Mouse (Mus musculus) bone marrow macrophage, adult 2 months (primary cell): ENCODE data around the gene Trpc4. TPM values are rescaled to one million over a fixed set of nuclear protein-coding genes. Genes with fewer than 3 reads are reported as not detected.

Source experiments
- H3K27ac ChIP-seq: 2 replicates; pipeline ENCODE4 v1.5.1; 2012; ENCODE audit warnings: low read depth, low read length; ENCODE audit not compliant: insufficient read depth
- H3K4me1 ChIP-seq: 2 replicates; pipeline ENCODE4 v1.6.1; 2012; ENCODE audit warnings: low read length; ENCODE audit not compliant: control insufficient read depth, insufficient read depth
- H3K4me3 ChIP-seq: 2 replicates; pipeline ENCODE4 v1.5.1; 2012; ENCODE audit warnings: mild to moderate bottlenecking, low read length, moderate library complexity; ENCODE audit not compliant: insufficient read depth
- CTCF ChIP-seq: IDR thresholded peaks from 2 replicates; pipeline ENCODE4 v1.5.1; 2012; ENCODE audit warnings: low read depth, mild to moderate bottlenecking, low read length, moderate library complexity
- POLR2A ChIP-seq: IDR thresholded peaks from 2 replicates; pipeline ENCODE4 v1.6.1; 2012; ENCODE audit warnings: mild to moderate bottlenecking, low read depth, low read length, borderline replicate concordance
- polyA plus RNA-seq: library from polyadenylated mRNA; stranded (reverse); fragments of >200 nt; gene quantifications from 2 replicates; pipeline ENCODE4 v1.2.4, GENCODE M21; 2012; ENCODE audit not compliant: missing spikeins, insufficient read depth, insufficient read length

The Trpc4 gene
- not detected in 2 replicates for polyA plus RNA-seq

DNA sequence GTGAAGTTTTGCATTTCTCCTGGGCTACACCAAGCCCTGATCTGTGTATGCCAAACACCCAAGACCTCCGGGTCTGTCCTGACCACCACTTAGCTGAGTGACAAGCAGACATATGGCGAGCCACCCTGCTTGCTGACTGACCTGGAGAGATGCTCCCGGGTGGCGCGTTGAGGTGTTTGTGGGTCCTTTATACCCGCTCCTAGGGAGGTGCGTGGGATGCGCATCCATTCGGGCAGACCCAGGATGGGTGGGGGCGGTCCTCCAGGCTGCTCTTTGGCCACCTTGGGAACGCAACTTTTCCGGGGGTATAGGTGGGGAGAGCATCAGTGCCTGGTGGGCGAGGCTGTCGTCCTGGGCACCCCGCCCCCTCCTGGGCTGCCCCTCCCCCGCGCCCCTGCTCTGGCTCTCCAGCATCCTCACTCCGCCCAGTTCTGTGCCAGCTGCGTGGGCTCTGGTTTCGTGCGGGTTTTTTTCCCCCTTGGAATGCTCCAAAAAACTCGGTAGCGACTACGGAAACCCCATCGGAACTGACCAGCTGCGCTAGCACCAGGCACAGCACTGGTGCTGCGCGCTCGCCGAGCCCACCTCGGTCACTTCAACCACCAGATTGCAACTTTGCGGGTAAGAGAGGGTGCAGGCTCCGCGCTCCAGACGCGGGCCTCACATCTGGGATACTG lies at the start of gene Trpc4:
Gene Trpc4 (plus strand): TSS at position 397 of the 677 bp plus-strand sequence.
- H3K27ac ChIP-seq = no peak within 1 kb of the TSS
- H3K4me1 ChIP-seq = no peaks in the 10 kb centered on the region
- TF ChIP-seq CTCF (no peak), POLR2A (no peak)
- no peak within 1 kb of the TSS for H3K4me3 ChIP-seq

DNA sequence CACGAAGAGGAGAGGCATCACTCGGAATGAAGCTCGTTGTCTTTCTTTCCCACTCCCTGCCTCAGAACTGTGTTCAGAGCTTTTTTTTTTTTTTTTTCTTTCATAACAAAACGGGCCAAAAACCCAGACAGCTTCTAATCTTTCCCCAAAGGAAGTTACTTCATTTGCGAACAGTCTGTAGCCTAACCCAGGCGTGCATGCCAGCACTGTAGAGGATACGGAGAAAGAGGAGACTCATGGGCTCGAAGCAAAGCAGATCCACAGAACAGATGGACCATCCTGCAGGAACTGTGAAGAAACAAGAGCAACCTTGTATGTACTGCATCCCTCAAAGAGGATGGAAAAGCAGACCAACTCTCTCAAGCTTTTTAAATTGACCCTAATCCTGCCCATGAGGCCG lies 44.3 kb upstream of the Trpc4 start:
- TF ChIP-seq CTCF (no peak), POLR2A (no peak)
- Histone ChIP-seq H3K4me3 (no peak overlapping the region), H3K4me1 (no peaks in the 10 kb centered on the region), H3K27ac (no peak overlapping the region)

DNA sequence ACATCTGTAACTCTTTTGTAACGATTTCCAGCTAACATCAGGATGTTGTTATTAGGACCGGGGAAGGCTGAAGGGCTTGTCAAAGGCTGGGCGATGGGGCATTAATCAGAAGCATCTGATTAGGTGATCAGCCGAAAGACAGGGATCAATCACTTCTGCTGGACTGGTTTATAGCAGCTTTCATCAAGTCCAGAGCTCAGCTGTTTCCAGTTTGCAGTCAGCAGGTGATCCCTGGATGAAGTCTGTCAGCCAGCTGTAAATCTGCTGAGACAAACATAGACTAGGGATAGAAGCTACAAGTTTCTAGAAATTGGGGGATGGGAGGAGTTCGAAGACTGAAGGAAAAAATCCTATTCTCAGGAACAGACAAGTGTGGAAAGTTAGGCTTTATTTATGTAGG lies 20.5 kb upstream of the Trpc4 start:
- H3K27ac ChIP-seq = no peak overlapping the region
- TF ChIP-seq CTCF (no peak), POLR2A (no peak)
- H3K4me3 ChIP-seq = no peak overlapping the region
- H3K4me1 ChIP-seq = no peaks in the 10 kb centered on the region

DNA sequence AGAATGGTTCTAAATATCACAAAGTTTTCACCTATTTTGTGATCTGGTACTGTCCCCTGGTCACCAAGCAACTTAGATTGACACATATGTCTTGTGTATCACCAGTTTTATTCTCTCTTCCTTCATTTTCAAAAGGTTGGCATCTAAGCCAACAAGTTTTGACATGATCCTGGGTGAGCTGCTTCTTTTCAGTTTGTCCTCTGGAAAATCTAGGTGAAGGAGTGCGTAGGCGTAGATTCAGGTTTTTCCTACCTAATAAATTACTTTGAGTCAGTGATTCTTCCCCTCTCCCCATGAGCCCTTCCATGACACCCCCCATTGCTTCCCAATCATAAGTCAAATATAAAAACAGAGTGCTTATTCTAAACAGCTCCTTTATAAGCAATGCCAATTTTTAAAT lies 14.5 kb upstream of the Trpc4 start:
- Histone ChIP-seq H3K4me3 (no peak overlapping the region), H3K4me1 (no peaks in the 10 kb centered on the region), H3K27ac (no peak overlapping the region)
- TF ChIP-seq CTCF (no peak), POLR2A (no peak)

DNA sequence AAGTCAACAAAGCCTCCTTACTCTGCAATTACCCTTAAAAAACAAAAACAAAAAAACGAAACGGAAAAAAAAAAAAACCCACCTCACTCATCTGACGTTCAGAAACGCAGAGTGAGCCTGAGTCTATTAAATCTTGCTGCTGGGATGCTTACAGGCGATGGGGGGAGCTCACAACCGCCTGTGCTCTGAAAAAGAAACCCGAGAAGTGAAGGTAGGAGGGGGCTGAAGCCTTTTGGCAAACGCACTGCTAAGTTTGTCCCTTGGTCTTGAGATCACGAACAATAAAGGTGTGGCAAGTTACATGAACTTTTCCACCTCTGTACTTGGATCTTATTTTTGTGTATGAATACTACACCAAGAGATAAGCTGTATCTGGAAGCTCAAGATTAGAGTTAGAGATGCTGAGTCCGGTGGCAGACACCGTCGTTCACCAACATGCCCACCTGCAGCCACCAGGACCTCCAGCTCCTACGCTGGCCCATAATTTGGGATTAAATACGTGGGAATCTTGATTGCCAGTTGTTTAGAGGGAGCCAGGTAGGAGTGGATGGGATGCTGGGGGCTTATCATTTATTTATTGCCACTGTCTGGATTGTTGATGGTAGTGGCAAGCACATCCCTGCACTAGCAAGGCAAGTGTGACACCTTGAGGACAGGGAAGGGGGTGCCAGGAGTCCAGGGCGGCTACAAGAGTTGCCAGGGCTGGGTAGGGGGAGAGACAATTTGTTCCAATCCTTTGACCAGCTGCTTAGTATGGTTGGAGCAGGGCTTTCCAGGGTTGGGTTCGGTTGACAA lies 794 bp upstream of the Trpc4 start:
- Histone ChIP-seq H3K27ac (no peak overlapping the region), H3K4me1 (no peaks in the 10 kb centered on the region), H3K4me3 (no peak overlapping the region)
- no peak for TF ChIP-seq POLR2A
- TF ChIP-seq CTCF = no peak

DNA sequence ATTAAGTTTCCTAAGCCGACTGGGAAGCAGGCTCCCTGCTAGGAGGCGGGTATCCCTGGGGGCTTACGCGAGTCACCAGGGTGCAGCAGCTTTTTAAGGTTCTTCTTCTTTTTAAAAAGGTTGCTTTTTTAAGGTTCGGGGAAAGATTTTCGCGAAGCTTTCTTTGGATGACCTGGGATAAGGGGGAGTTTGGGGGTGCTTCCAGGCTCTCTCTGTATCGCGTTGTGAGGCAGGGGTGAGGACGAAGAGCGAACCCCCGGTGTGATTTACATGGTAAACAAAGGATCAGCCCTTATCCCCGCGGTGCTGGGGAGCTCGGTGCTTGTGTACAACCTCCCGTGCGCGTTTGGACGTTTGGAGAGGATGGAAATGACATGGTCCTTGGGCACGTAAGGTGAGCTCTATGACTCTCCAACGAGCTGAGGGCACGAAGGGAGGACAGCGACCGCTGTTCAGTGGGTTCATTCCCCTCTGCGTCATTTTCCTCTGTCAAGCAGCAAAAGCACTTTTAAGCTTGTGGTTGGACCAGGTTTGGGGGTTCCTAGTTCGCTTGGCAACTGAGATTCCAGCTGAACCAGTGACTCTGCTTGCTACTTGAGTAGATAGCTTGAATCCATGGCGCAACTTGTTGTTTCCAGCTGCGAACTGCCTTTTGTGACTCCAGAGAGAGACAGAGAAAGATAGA lies 623 bp downstream of the Trpc4 start:
- Histone ChIP-seq H3K4me3 (no peak overlapping the region), H3K27ac (no peak overlapping the region), H3K4me1 (no peaks in the 10 kb centered on the region)
- TF ChIP-seq POLR2A (no peak), CTCF (no peak)

DNA sequence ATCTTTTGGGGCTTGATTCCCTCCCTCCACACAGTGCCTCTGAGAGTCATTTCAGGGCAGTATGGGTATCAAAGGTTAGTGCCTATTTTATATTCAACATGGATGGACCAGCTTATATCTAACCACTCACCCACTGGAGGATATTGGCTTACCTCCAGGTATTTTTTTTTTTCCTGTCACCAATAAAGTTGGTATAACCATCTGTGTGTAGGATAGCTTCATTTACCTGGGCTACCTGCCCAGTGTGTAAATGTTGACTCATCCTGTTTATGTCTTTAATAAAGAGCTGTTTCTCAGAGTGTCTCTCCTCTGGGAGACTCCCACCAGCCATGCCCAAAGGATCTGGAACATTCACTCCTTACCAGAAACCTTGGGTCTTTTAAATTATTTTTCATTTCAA lies 14.9 kb downstream of the Trpc4 start:
- Histone ChIP-seq H3K4me1 (no peaks in the 10 kb centered on the region), H3K27ac (no peak overlapping the region), H3K4me3 (no peak overlapping the region)
- TF ChIP-seq CTCF (no peak), POLR2A (no peak)

DNA sequence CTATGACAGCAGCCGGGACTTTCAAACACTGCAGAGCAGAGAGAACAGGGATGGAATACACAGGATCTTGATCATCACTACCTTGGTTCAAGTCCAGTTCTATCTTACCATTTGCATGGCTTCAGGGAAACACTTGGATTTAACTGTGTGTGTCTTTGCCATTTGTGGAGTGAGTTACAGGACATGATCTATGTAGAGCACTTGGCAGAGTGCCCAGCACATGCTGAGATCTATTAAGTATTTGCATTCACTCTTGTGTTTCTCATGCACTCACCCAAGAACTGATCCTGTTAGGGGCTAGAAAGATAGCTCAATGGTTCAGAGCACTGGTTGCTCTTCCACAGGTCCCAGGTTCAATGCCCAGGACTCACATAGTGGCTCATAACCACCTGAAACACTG lies 21.5 kb downstream of the Trpc4 start:
- TF ChIP-seq CTCF (no peak), POLR2A (no peak)
- Histone ChIP-seq H3K4me3 (no peak overlapping the region), H3K4me1 (no peaks in the 10 kb centered on the region), H3K27ac (no peak overlapping the region)

DNA sequence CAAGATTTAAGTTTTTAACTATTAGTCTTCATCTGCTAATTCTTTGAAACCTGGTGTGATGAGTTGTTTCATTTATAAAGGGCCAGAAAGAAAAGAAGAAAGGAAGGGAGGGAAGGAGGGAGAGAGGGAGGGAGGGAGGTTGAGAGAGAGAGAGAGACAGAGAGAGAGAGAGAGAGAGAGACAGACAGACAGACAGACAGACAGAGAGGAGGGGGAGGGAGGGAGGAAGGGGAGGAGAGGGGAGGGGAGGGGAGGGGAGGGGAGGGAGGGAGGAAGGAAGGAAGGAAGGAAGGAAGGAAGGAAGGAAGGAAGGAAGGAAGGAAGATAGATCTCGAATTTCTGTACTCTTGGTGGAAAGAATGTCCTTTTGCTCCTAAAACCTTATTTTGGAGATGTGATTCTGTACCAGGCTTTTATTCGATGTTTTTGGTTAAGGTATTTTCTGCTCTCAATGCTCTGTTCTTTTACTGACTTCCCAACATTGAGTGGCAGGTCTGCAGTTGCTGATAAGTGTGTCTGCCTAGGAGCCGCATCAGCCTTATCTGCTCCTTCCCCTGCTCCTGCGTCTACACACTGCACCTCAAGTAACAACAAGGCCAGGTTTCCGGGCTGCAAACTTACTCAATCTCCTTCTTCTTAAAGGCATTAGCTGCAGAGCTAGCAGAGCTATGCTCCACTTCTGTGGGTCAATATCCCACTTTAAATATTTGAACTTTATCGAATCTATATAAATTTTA lies 35.3 kb downstream of the Trpc4 start:
- TF ChIP-seq POLR2A (no peak), CTCF (no peak)
- H3K27ac ChIP-seq = no peak overlapping the region

More for the DNA sequence above, 35.3 kb downstream of the Trpc4 start:
- H3K4me1 ChIP-seq = no peaks in the 10 kb centered on the region
- H3K4me3 ChIP-seq = no peak overlapping the region
